Mouse (Mus musculus): Measurements from ENCODE around the gene Arl3.

Gene Arl3

GRCm38 (mm10) chr19:46572951-46573937, at the start of gene Arl3, which contains the start of gene Sfxn2:
Arl3 (minus strand) TSS chr19:46573198.
Sfxn2 (plus strand) TSS chr19:46573365.
- DNase-seq, result peak; percentile 97

- DNase-seq, result no peak
These were observed 49.7 kb upstream of the Arl3 start for GRCm38 (mm10) chr19:46622659-46623193.

- DNase-seq, result no peak
These were observed 48.5 kb upstream of the Arl3 start for GRCm38 (mm10) chr19:46621236-46622183.

- DNase-seq, result no peak
These were observed 47.2 kb upstream of the Arl3 start for GRCm38 (mm10) chr19:46620016-46620808.

GRCm38 (mm10) chr19:46619518-46619917, 46.5 kb upstream of the Arl3 start:
- no peak for DNase-seq

GRCm38 (mm10) chr19:46619001-46619400, 46.0 kb upstream of the Arl3 start:
- no peak for DNase-seq

GRCm38 (mm10) chr19:46618322-46618721, 45.3 kb upstream of the Arl3 start:
- DNase-seq, result no peak

- DNase-seq, result no peak
These were observed 44.4 kb upstream of the Arl3 start for GRCm38 (mm10) chr19:46617361-46617760.

GRCm38 (mm10) chr19:46616378-46616777, 43.4 kb upstream of the Arl3 start:
- no peak for DNase-seq

GRCm38 (mm10) chr19:46608158-46608557, 35.2 kb upstream of the Arl3 start:
- no peak for DNase-seq

GRCm38 (mm10) chr19:46607424-46607823, 34.4 kb upstream of the Arl3 start:
- peak; percentile 43 for DNase-seq

- no peak for DNase-seq
These were observed 33.7 kb upstream of the Arl3 start for GRCm38 (mm10) chr19:46606718-46607117.

- no peak for DNase-seq
These were observed 29.4 kb upstream of the Arl3 start for GRCm38 (mm10) chr19:46602406-46602805.

GRCm38 (mm10) chr19:46601491-46601890, 28.5 kb upstream of the Arl3 start:
- peak; percentile 84 for DNase-seq

GRCm38 (mm10) chr19:46600371-46600770, 27.4 kb upstream of the Arl3 start:
- DNase-seq, result no peak

GRCm38 (mm10) chr19:46599375-46600256, 26.6 kb upstream of the Arl3 start:
- DNase-seq, result peak; percentile 37

GRCm38 (mm10) chr19:46598720-46599252, 25.8 kb upstream of the Arl3 start, which contains the start of gene Wbp1l:
Wbp1l (plus strand) TSS chr19:46599084.
- DNase-seq, result peak; percentile 100

GRCm38 (mm10) chr19:46598187-46598586, 25.2 kb upstream of the Arl3 start:
- no peak for DNase-seq

GRCm38 (mm10) chr19:46592751-46593439, 19.9 kb upstream of the Arl3 start:
- DNase-seq, result no peak

- DNase-seq, result no peak
These were observed 18.6 kb upstream of the Arl3 start for GRCm38 (mm10) chr19:46591575-46591974.
